Mouse (Mus musculus) embryonic facial prominence, embryonic 10.5 days (tissue): ENCODE data around the gene Srebf2. TPM values are rescaled to one million over a fixed set of nuclear protein-coding genes. Genes with fewer than 3 reads are reported as not detected.

Source experiments
- DNase-seq: peaks from one replicate; pipeline ENCODE4 v3.0.0-alpha.2; 2017; ENCODE audit warnings: low spot score
- H3K27ac ChIP-seq: fragments of 300-500 bp; sonication (generic); replicated peaks from 2 replicates; pipeline ENCODE4 v1.5.1; 2016; ENCODE audit warnings: mild to moderate bottlenecking
- H3K27me3 ChIP-seq: fragments of 300-500 bp; sonication (generic); replicated peaks from 2 replicates; pipeline ENCODE4 v1.6.1; 2016; ENCODE audit warnings: low read depth, mild to moderate bottlenecking; ENCODE audit not compliant: poor library complexity, severe bottlenecking
- H3K36me3 ChIP-seq: fragments of 300-500 bp; sonication (generic); replicated peaks from 2 replicates; pipeline ENCODE4 v1.6.1; 2016; ENCODE audit warnings: mild to moderate bottlenecking, moderate library complexity
- H3K4me1 ChIP-seq: fragments of 300-500 bp; sonication (generic); 2 replicates; pipeline ENCODE4 v1.6.1; 2016
- H3K4me3 ChIP-seq: fragments of 300-500 bp; sonication (generic); 2 replicates; pipeline ENCODE4 v1.5.1; 2016; ENCODE audit warnings: mild to moderate bottlenecking, moderate library complexity
- H3K9me3 ChIP-seq: fragments of 300-500 bp; sonication (generic); 2 replicates; pipeline ENCODE4 v1.6.1; 2016; ENCODE audit warnings: mild to moderate bottlenecking
- WGBS: fragments of 180-500 bp; shearing (Covaris S2); methylation state at CpG from one replicate; pipeline ENCODE4 v1.1.7; 2016; 5-methylcytosine and 5-hydroxymethylcytosine counted together
- polyA plus RNA-seq: library from polyadenylated mRNA; unstranded; fragments of >200 nt; fragmentation: Nextera tagmentation; extraction: Ambion mirVana; gene quantifications from 2 replicates; pipeline ENCODE4 v1.2.1, GENCODE M21; 2016

Srebf2 gene
- polyA plus RNA-seq, 1 experiment from 2014 or later: 172 TPM

GRCm38 (mm10) chr15:82187401-82187800 is 40.4 kb downstream of the Srebf2 start:
- Histone ChIP-seq H3K27me3 (no peaks in the 10 kb centered on the region), H3K4me1 (no peaks in the 10 kb centered on the region), H3K27ac (no peak overlapping the region), H3K9me3 (peaks cover 1% of the 10 kb centered on the region), H3K4me3 (no peak overlapping the region), H3K36me3 (peaks cover 100% of the 10 kb centered on the region)
- DNase-seq: no peak
- 87% methylated on average over 4 of the region's 4 CpGs for WGBS

DNA sequence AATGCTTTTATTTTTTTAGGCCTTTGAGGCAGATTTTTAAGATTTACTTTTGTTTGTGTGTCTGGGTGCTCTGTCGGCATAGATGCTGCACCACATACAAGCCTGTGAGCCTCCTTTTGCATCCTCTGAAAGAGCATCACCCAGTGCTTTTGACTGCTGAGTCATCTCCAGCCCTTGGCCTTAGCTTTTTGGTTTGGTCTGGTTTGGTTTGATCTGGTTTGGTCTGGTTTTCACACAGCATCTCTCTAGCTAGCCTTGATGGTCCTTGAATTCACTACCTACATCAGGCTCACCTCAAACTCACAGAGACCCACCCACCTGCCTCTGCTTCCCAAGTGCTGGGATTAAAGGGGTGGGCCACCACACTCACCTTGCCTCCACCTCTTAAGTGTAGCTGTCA is 40.9 kb downstream of the Srebf2 start:
- H3K9me3 ChIP-seq: no peaks in the 10 kb centered on the region
- H3K4me3 ChIP-seq: no peak overlapping the region
- no peak for DNase-seq
- H3K4me1 ChIP-seq: no peaks in the 10 kb centered on the region
- H3K27me3 ChIP-seq: no peaks in the 10 kb centered on the region
- no peak overlapping the region for H3K27ac ChIP-seq
- WGBS: 94% methylated on average over 1 of the region's 1 CpGs
- peaks cover 100% of the 10 kb centered on the region for H3K36me3 ChIP-seq

- Histone ChIP-seq H3K4me3 (no peak overlapping the region), H3K4me1 (no peaks in the 10 kb centered on the region), H3K9me3 (no peaks in the 10 kb centered on the region), H3K27me3 (no peaks in the 10 kb centered on the region), H3K27ac (no peak overlapping the region), H3K36me3 (peaks cover 100% of the 10 kb centered on the region)
- 96% methylated on average over 10 of the region's 10 CpGs for whole genome bisulfite sequencing
- DNase-seq: peak; percentile 42
Observed at GRCm38 (mm10) chr15:82188481-82189240, 41.7 kb downstream of the Srebf2 start.

DNA sequence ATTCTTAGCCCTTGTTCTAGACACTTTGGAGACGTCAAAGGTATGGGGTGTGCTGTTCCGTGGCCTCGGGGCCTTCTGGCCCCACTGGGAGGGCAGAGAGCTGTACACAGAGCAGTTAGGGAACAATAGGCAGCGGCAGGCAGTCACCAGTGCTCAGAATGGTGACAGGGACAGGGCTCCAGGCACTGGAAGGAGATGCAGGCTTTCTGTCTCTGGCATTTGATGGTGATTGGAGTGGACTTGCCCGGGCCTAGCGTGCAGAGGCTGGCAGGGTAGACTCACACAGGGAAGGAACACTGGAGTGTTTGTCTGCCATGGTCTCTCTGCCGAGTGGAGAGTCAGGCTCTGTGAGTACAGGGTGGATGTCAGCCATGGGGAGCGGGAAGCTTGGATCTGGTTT is 45.6 kb downstream of the Srebf2 start:
- H3K4me3 ChIP-seq: no peak overlapping the region
- H3K9me3 ChIP-seq: no peaks in the 10 kb centered on the region
- H3K27me3 ChIP-seq: no peaks in the 10 kb centered on the region
- no peak overlapping the region for H3K27ac ChIP-seq
- peaks cover 100% of the 10 kb centered on the region for H3K36me3 ChIP-seq
- WGBS: 71% methylated on average over 8 of the region's 8 CpGs
- no peaks in the 10 kb centered on the region for H3K4me1 ChIP-seq
- no peak for DNase-seq

DNA sequence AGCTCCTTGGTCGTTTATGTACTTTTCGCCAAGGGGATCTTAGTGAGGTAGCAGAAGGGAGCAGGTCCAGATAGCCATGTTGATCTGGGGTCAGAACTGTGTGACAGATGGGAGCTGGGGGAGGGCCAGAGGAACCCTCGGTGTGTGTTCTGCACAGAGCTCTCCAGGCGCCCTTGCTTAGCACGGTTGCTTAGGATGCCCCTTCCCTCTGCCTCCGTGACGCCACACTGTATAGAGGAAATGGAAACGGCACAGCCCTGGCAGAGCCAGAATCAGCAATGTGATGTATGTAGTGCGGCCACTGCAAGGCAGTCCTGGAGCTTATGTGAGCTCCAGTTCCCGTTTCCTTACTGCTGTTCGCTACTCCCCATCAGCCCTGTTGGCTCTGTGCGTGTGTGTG is 49.3 kb downstream of the Srebf2 start:
- H3K4me1 ChIP-seq: no peaks in the 10 kb centered on the region
- no peaks in the 10 kb centered on the region for H3K9me3 ChIP-seq
- peaks cover 100% of the 10 kb centered on the region for H3K36me3 ChIP-seq
- H3K27me3 ChIP-seq: no peaks in the 10 kb centered on the region
- no peak overlapping the region for H3K4me3 ChIP-seq
- 90% methylated on average over 12 of the region's 12 CpGs for WGBS
- H3K27ac ChIP-seq: no peak overlapping the region
- no peak for DNase-seq

- Histone ChIP-seq H3K9me3 (no peaks in the 10 kb centered on the region), H3K4me1 (no peaks in the 10 kb centered on the region), H3K27me3 (no peaks in the 10 kb centered on the region), H3K36me3 (peaks cover 100% of the 10 kb centered on the region), H3K27ac (no peak overlapping the region), H3K4me3 (no peak overlapping the region)
- DNase-seq: no peak
- 95% methylated on average over 10 of the region's 10 CpGs for WGBS
Observed at GRCm38 (mm10) chr15:82197246-82197750, 50.3 kb downstream of the Srebf2 start.

DNA sequence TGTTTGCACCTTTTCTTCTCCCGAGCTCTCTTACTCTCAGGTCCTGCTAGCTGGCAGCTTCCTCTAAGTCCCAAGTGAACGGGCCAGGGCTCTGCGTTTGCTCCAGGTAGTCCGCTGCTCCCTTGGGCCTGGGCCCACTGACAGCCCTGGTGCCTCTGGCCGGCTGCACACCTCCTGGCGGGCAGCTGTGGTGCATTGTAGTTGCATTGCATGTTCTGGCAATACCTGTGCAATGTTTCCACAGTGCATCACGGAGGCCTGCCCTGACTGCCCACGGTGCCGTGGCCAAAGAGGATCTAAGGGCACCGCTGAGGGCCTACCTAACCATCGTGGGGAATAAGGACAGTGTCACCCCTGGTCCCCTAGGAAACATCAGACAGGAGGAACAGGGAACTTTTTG is 51.0 kb downstream of the Srebf2 start:
- no peak for DNase-seq
- WGBS: 95% methylated on average over 11 of the region's 11 CpGs
- Histone ChIP-seq H3K4me3 (no peak overlapping the region), H3K4me1 (no peaks in the 10 kb centered on the region), H3K36me3 (peaks cover 100% of the 10 kb centered on the region), H3K27ac (no peak overlapping the region), H3K9me3 (no peaks in the 10 kb centered on the region), H3K27me3 (no peaks in the 10 kb centered on the region)

GRCm38 (mm10) chr15:82198342-82198741 is 51.4 kb downstream of the Srebf2 start:
- H3K4me3 ChIP-seq: no peak overlapping the region
- no peaks in the 10 kb centered on the region for H3K9me3 ChIP-seq
- no peak overlapping the region for H3K27ac ChIP-seq
- no peaks in the 10 kb centered on the region for H3K4me1 ChIP-seq
- WGBS: 92% methylated on average over 7 of the region's 7 CpGs
- peaks cover 100% of the 10 kb centered on the region for H3K36me3 ChIP-seq
- no peaks in the 10 kb centered on the region for H3K27me3 ChIP-seq
- DNase-seq: no peak

DNA sequence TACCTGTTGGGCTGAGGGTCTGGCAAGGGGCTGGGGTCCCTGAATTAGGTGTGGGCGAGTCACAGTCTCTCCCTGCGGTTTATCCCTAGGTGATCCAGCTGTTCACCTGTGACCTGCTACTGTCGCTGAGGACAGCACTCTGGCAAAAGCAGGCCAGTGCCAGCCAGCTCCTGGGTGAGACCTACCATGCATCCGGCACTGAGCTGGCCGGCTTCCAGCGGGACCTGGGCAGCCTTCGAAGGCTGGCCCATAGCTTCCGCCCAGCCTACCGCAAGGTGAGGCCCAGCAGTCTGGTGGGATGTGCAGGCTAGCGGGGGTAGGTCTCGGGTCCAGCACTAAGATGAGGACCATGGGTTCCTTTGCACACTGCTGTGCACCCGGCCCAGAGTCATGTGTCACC is 52.6 kb downstream of the Srebf2 start:
- Histone ChIP-seq H3K27ac (no peak overlapping the region), H3K4me1 (peaks cover 8% of the 10 kb centered on the region), H3K36me3 (peaks cover 100% of the 10 kb centered on the region), H3K9me3 (no peaks in the 10 kb centered on the region), H3K4me3 (no peak overlapping the region), H3K27me3 (peaks cover under 1% of the 10 kb centered on the region)
- DNase-seq: no peak
- WGBS: 92% methylated on average over 12 of the region's 12 CpGs

GRCm38 (mm10) chr15:82202086-82202485 is 55.1 kb downstream of the Srebf2 start:
- Histone ChIP-seq H3K27me3 (peaks cover 26% of the 10 kb centered on the region), H3K27ac (no peak overlapping the region), H3K4me3 (no peak overlapping the region), H3K36me3 (peaks cover 99% of the 10 kb centered on the region), H3K4me1 (peaks cover 22% of the 10 kb centered on the region), H3K9me3 (no peaks in the 10 kb centered on the region)
- WGBS: 93% methylated on average over 6 of the region's 6 CpGs
- no peak for DNase-seq

- Histone ChIP-seq H3K27me3 (peaks cover 36% of the 10 kb centered on the region), H3K9me3 (no peaks in the 10 kb centered on the region), H3K27ac (no peak overlapping the region), H3K36me3 (peaks cover 92% of the 10 kb centered on the region), H3K4me1 (peaks cover 31% of the 10 kb centered on the region), H3K4me3 (no peak overlapping the region)
- no peak for DNase-seq
- WGBS: 96% methylated on average over 10 of the region's 10 CpGs
Observed at GRCm38 (mm10) chr15:82203090-82203489, 56.1 kb downstream of the Srebf2 start.

DNA sequence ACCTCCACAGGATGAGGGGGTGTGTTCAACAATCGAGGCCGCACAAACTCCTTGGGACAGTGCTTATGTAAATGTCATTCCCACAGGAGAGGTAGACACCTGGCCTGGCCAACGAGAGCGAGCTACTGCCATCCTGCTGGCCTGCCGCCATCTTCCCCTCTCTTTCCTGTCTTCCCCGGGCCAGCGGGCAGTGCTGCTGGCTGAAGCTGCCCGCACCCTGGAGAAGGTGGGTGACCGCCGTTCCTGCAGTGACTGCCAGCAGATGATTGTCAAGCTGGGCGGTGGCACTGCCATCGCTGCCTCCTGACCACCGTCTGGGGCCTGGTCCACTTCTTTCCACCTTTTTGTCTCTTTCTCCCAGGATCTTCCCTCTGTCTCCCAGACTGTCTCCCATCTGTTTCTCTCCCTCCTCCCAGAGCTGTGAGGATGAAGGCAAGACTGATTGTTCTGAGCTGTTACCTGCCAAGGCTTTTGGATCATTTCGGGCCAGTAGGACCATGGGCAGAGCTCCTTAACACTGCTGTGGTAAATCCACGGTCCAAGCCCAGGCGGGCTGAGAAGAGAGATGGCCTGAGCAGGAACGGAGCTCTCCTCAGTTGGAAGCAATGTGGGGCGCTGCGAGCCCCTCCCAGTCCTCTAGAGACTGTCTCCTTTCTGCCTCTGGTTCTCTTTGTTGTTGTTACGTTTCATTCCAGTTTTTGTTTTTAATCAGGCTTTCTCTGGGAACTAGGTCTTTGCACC is 56.8 kb downstream of the Srebf2 start:
- DNase-seq: no peak
- H3K4me1 ChIP-seq: peaks cover 31% of the 10 kb centered on the region
- no peak overlapping the region for H3K4me3 ChIP-seq
- peaks cover 43% of the 10 kb centered on the region for H3K27me3 ChIP-seq
- 0 out of 2 replicates have a peak overlapping the region, but pooled peaks have one; percentile 10 for H3K27ac ChIP-seq
- peaks cover 86% of the 10 kb centered on the region for H3K36me3 ChIP-seq
- no peaks in the 10 kb centered on the region for H3K9me3 ChIP-seq
- 77% methylated on average over 20 of the region's 20 CpGs for WGBS
